Mouse (Mus musculus): ENCODE results near the gene Pus7.
A peak's percentile ranks its signal among the peaks of the same experiment; 100 is the strongest.
"Not testable (repeated sequence)": the region's sequence is repeated elsewhere in the genome, so short reads cannot be mapped to it uniquely, and the experiment has no call there.

- TF ChIP-seq CTCF (conservative IDR thresholded peaks at IDR 0.05 in 1 of 2, IDR thresholded peaks at IDR 0.05 in 1 of 2; ENCODE audit: low read depth in 2 of 2, low read length in 2 of 2) = peak in 1 of 2 experiments; percentile 59; a peak in 2 of 4 replicates
- not testable (repeated sequence) for TF ChIP-seq POLR2A (IDR thresholded peaks at IDR 0.05; ENCODE audit: low read depth, low read length); MAFK (IDR thresholded peaks at IDR 0.05; ENCODE audit: insufficient replicate concordance, low read length); MAX (IDR thresholded peaks at IDR 0.05; ENCODE audit: low read length); USF1 (IDR thresholded peaks at IDR 0.05; ENCODE audit: low read depth, low read length); EP300 (IDR thresholded peaks at IDR 0.05; ENCODE audit: low read length); E2F4 (IDR thresholded peaks at IDR 0.05; ENCODE audit: insufficient replicate concordance, low read depth, low read length); ZKSCAN1 (IDR thresholded peaks at IDR 0.05; ENCODE audit: borderline replicate concordance, low read depth, low read length); ZNF384 (IDR thresholded peaks at IDR 0.05; ENCODE audit: low read depth, low read length); ELF1 (IDR thresholded peaks at IDR 0.05; ENCODE audit: low read depth, low read length); POLR2AphosphoS2 (IDR thresholded peaks at IDR 0.05; ENCODE audit: low read depth, low read length)
- peak; percentile 71; the same call in 1 of the 2 replicates for TF ChIP-seq MYC (IDR thresholded peaks at IDR 0.05; ENCODE audit: low read depth, low read length)
Observed at GRCm38 (mm10) chr5:23711671-23712129, 71.8 kb downstream of the Pus7 start.
